Mouse (Mus musculus) ES-E14 (cell line): Measurements from ENCODE around the gene Xaf1. TPM values are rescaled to one million over a fixed set of nuclear protein-coding genes. Genes with fewer than 3 reads are reported as not detected.
A peak's percentile ranks its signal among the peaks of the same experiment; 100 is the strongest.

Source experiments
- DNase-seq: peaks from one replicate; pipeline ENCODE4 v3.0.0-alpha.2; 2013; ENCODE audit warnings: low read depth, low spot score
- H3K27ac ChIP-seq: 2 replicates; pipeline ENCODE4 v1.5.1; 2012; ENCODE audit warnings: low read depth, mild to moderate bottlenecking, low read length, moderate library complexity, mixed read lengths; ENCODE audit not compliant: poor library complexity, insufficient read depth, severe bottlenecking
- H3K36me3 ChIP-seq: 2 replicates; pipeline ENCODE4 v1.6.1; 2012; ENCODE audit warnings: mild to moderate bottlenecking, low read length, moderate library complexity, mixed read lengths; ENCODE audit not compliant: control insufficient read depth, poor library complexity, insufficient read depth, severe bottlenecking
- H3K4me1 ChIP-seq, 2 experiments: fragments of 150-350 bp in 1 of 2; sonication (generic) in 1 of 2; 2 replicates each; pipeline ENCODE4 v1.6.1; 2012; ENCODE audit warnings: low read length in 2 of 2, mild to moderate bottlenecking in 1 of 2, mixed read lengths in 1 of 2; ENCODE audit not compliant: control insufficient read depth in 2 of 2, insufficient read depth in 2 of 2, poor library complexity in 1 of 2
- H3K4me3 ChIP-seq, 2 experiments: fragments of 150-350 bp in 1 of 2; sonication (generic) in 1 of 2; 2 replicates each; pipeline ENCODE4 v1.5.1; 2012; ENCODE audit warnings: low read length in 2 of 2, low read depth in 1 of 2, mild to moderate bottlenecking in 1 of 2, mixed read lengths in 1 of 2; ENCODE audit not compliant: insufficient read depth in 1 of 2, poor library complexity in 1 of 2, severe bottlenecking in 1 of 2
- H3K9ac ChIP-seq: 2 replicates; pipeline ENCODE4 v1.6.1; 2012; ENCODE audit warnings: low read depth, mild to moderate bottlenecking, low read length, mixed read lengths; ENCODE audit not compliant: poor library complexity, insufficient read depth, severe bottlenecking
- H3K9me3 ChIP-seq: fragments of 150-350 bp; sonication (generic); 2 replicates; pipeline ENCODE4 v1.6.1; 2012; ENCODE audit warnings: low read depth, mild to moderate bottlenecking, low read length; ENCODE audit not compliant: control insufficient read depth, insufficient read depth
- CHD2 ChIP-seq: IDR thresholded peaks from 2 replicates; pipeline ENCODE4 v1.6.1; 2014; ENCODE audit warnings: mild to moderate bottlenecking, low read depth, low read length, inconsistent platforms
- HCFC1 ChIP-seq: IDR thresholded peaks from 2 replicates; pipeline ENCODE4 v1.6.1; 2012; ENCODE audit warnings: low read length, inconsistent platforms, borderline replicate concordance; ENCODE audit not compliant: insufficient read depth
- MAFK ChIP-seq: IDR thresholded peaks from 2 replicates; pipeline ENCODE4 v1.6.1; 2014; ENCODE audit warnings: mild to moderate bottlenecking, low read depth, low read length, inconsistent platforms; ENCODE audit not compliant: insufficient read depth
- ZC3H11A ChIP-seq: IDR thresholded peaks from 2 replicates; pipeline ENCODE4 v1.6.1; 2012; ENCODE audit warnings: low read depth, mild to moderate bottlenecking, inconsistent platforms, low read length, borderline replicate concordance
- ZNF384 ChIP-seq: IDR thresholded peaks from 2 replicates; pipeline ENCODE4 v1.6.1; 2012; ENCODE audit warnings: low read depth, low read length, inconsistent platforms
- in situ Hi-C, 2 experiments: fragments of 600-800 bp; cut with MboI; formaldehyde crosslinking; loops; one replicate each; pipeline ENCODE4 v1.15.1; 2025; ENCODE audit warnings: low sequenced_read_pairs in 2 of 2, inconsistent platforms in 1 of 2; ENCODE audit not compliant: unreplicated experiment in 2 of 2
- total RNA-seq: library from RNA; depleted of rRNA; stranded (reverse); fragments of 300-350 nt; gene quantifications from 2 replicates; pipeline ENCODE4 v1.2.3, GENCODE M21; 2012

Gene Xaf1
- total RNA-seq, 1 experiment, result 7.5 TPM

- H3K36me3 ChIP-seq, result no peaks in the 10 kb centered on the region
- in situ Hi-C loops, result no loop called here
- H3K27ac ChIP-seq, result no peak overlapping the region
- no peak overlapping the region for H3K9ac ChIP-seq
- no peak for DNase-seq
- no peak overlapping the region for H3K4me3 ChIP-seq
- no peaks in the 10 kb centered on the region for H3K4me1 ChIP-seq
- TF ChIP-seq ZC3H11A (peak; percentile 66), ZNF384 (peak; percentile 58), MAFK (no peak), HCFC1 (no peak), CHD2 (no peak)
- no peaks in the 10 kb centered on the region for H3K9me3 ChIP-seq
Measured at GRCm38 (mm10) chr11:72324431-72324830, 23.0 kb downstream of the Xaf1 start.

GRCm38 (mm10) chr11:72325701-72326100 is 24.3 kb downstream of the Xaf1 start:
- in situ Hi-C loops, result no loop called here
- Histone ChIP-seq H3K4me1 (no peaks in the 10 kb centered on the region), H3K36me3 (no peaks in the 10 kb centered on the region), H3K27ac (no peak overlapping the region), H3K9ac (no peak overlapping the region), H3K4me3 (no peak overlapping the region), H3K9me3 (no peaks in the 10 kb centered on the region)
- DNase-seq, result no peak
- TF ChIP-seq ZC3H11A, result no peak

GRCm38 (mm10) chr11:72332951-72333667 is 31.7 kb downstream of the Xaf1 start:
- Histone ChIP-seq H3K9ac (no peak overlapping the region), H3K9me3 (no peaks in the 10 kb centered on the region), H3K4me1 (no peaks in the 10 kb centered on the region), H3K4me3 (no peak overlapping the region), H3K36me3 (no peaks in the 10 kb centered on the region), H3K27ac (no peak overlapping the region)
- TF ChIP-seq HCFC1 (no peak), CHD2 (no peak), MAFK (no peak), ZC3H11A (no peak)
- no peak for DNase-seq
- in situ Hi-C loops, result no loop called here

GRCm38 (mm10) chr11:72334653-72335052 is 33.2 kb downstream of the Xaf1 start:
- DNase-seq, result no peak
- Histone ChIP-seq H3K4me1 (no peaks in the 10 kb centered on the region), H3K4me3 (no peak overlapping the region), H3K36me3 (no peaks in the 10 kb centered on the region), H3K9me3 (no peaks in the 10 kb centered on the region), H3K9ac (no peak overlapping the region), H3K27ac (no peak overlapping the region)
- in situ Hi-C loops, result loop anchor here in 1 of 2 experiments (5.0 kb wide), 1 partner anchor 117 kb away; the partner anchor contains the start of gene Med31
- no peak for TF ChIP-seq ZNF384
- TF ChIP-seq HCFC1, result no peak
- TF ChIP-seq CHD2, result no peak
- no peak for TF ChIP-seq MAFK
- no peak for TF ChIP-seq ZC3H11A

- Histone ChIP-seq H3K9ac (no peak overlapping the region), H3K4me1 (no peaks in the 10 kb centered on the region), H3K9me3 (no peaks in the 10 kb centered on the region), H3K27ac (no peak overlapping the region), H3K36me3 (no peaks in the 10 kb centered on the region), H3K4me3 (no peak overlapping the region)
- in situ Hi-C loops, result loop anchor here in 1 of 2 experiments (5.0 kb wide), 1 partner anchor 119 kb away; the partner anchor contains the start of gene Med31
- TF ChIP-seq CHD2 (no peak), MAFK (no peak), HCFC1 (no peak), ZC3H11A (no peak), ZNF384 (no peak)
- DNase-seq, result no peak
Measured at GRCm38 (mm10) chr11:72336726-72337125, 35.3 kb downstream of the Xaf1 start.
